Mouse (Mus musculus) neural tube, postnatal 0 days (tissue): ENCODE measurements around the gene Cyp2b9. TPM values are rescaled to one million over a fixed set of nuclear protein-coding genes. Genes with fewer than 3 reads are reported as not detected.

Experiments used
- polyA plus RNA-seq: library from polyadenylated mRNA; unstranded; fragments of >200 nt; fragmentation: Nextera tagmentation; extraction: Ambion mirVana; gene quantifications from 2 replicates; pipeline ENCODE4 v1.2.1, GENCODE M21; 2015

Cyp2b9 gene
- not detected in 2 replicates for polyA plus RNA-seq

DNA sequence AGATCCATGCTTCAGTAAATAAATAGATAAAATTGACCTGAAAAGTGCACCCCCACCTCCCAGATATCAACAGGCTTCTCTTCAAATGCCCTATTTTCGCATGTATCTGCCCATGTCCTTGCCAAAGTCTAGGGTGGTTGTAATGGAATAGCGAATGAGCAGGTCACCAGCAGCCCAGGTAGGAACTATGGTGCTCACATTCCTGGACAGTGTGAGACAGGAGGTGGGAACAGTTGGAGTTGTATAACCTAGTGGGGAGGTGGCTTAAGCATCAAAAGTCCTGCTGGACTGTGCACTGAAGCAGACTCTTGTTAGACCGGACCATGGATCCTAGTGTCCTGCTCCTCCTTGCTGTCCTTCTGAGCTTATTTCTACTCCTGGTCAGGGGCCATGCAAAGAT lies at the start of gene Cyp2b9:
Cyp2b9 (plus strand) TSS at position 301 of the 400 bp plus-strand sequence.

DNA sequence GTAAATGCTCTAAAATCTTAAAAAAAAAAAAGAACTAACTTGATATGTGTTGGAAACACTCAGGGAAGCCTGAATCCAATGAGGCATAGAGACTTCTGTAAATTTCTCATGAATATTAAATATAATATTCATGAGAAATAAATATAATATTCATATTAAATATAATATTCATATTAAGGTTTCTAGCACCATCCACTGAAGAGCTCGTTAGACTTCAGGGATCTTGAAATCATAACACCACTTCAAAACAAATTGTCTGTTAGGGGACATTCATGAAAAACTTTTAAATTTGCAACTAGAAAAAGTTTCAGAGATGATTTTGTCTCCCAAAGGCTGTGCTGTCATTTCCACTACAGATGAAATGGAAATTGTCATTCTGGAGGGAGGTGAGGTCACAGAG lies 86.8 kb downstream of the Cyp2b9 start, which contains the start of gene Vmn1r184:
Vmn1r184 (plus strand) TSS at position 301 of the 400 bp plus-strand sequence.

Other genes starting within 250 kb of the Cyp2b9 start
- gene Cyp2b13, start 111.9 kb upstream of the Cyp2b9 start, polyA plus RNA-seq: not detected in 2 replicates
- gene Vmn1r184, start 86.9 kb downstream of the Cyp2b9 start, polyA plus RNA-seq: not detected in 2 replicates
- not detected in 2 replicates for gene Cyp2a4, start 133.8 kb downstream of the Cyp2b9 start, polyA plus RNA-seq
- not detected in 2 replicates for gene Nlrp9c, start 230.3 kb downstream of the Cyp2b9 start, polyA plus RNA-seq